8 mouse cellular contexts compared by ENCODE assay signal in the genomic region with DNA sequence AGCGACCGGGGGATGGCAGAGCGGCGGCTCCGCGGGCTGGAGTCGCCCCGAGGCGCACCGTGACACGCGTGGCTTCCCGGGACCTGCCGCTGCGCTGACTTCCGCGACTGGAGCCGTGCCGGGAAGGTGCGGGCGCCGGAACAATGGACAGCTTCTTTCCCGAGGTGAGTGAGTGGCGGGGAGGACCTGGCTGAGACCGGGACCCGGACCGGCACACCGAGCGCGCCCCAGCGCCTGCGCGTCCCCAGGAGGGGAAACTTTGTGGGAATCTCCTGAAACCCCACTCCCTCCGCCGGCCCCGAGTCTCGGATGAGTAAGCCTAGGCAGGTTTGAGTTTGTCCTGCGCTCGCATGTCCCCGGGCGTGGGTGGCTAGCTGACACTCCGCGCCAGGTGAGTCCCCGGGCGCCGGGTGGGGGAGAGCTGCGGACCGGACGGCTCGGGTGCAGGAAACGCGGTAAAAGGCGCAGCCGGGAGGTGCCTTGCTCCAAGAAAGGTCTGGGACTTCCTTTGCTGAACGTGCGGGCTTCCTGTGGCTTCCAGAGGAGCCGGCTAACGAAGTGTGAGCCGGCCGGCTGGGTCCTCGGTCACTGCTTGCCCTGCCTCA. TPM values are rescaled to one million over a fixed set of nuclear protein-coding genes. Genes with fewer than 3 reads are reported as not detected.
DNase-seq lines count a peak whose midpoint lies in the region; ATAC-seq and TF ChIP-seq lines count a peak whose summit lies in the region.

No protein-coding gene starts in this region.

- peak overlapping the region; percentile 69 for H3K9ac ChIP-seq in forebrain, embryonic 14.5 days (ENCODE audit: low read length)
- H3K9ac ChIP-seq in limb, embryonic 12.5 days (replicated peaks), result peak overlapping the region; percentile 94
- peak overlapping the region; percentile 90 for H3K9ac ChIP-seq in midbrain, embryonic 11.5 days (ENCODE audit: low read length)

- H3K27ac ChIP-seq in brown adipose tissue, adult 24 weeks (replicated peaks; ENCODE audit: low read depth, low read length), result peak overlapping the region; percentile 87
- H3K27ac ChIP-seq in forebrain, embryonic 14.5 days (ENCODE audit: low read depth, low read length), result no peak overlapping the region
- H3K27ac ChIP-seq in limb, embryonic 12.5 days, result peak overlapping the region; percentile 91
- H3K27ac ChIP-seq in midbrain, embryonic 11.5 days (ENCODE audit: low read depth, low read length), result no peak overlapping the region
- peak overlapping the region; percentile 74 for H3K27ac ChIP-seq in testis, adult 2 months (ENCODE audit: control insufficient read depth, insufficient read depth, low read depth, low read length)

- H3K4me1 ChIP-seq in brown adipose tissue, adult 24 weeks (ENCODE audit: control insufficient read depth, insufficient read depth, insufficient read length, low read length), result peaks cover under 1% of the 10 kb centered on the region; the same call in 1 of the 2 replicates
- H3K4me1 ChIP-seq in forebrain, embryonic 14.5 days (ENCODE audit: control insufficient read depth, insufficient read depth, low read length), result no peaks in the 10 kb centered on the region; the same call in 1 of the 2 replicates
- peaks cover 44% of the 10 kb centered on the region for H3K4me1 ChIP-seq in limb, embryonic 12.5 days (replicated peaks)
- H3K4me1 ChIP-seq in midbrain, embryonic 11.5 days (ENCODE audit: control insufficient read depth, insufficient read depth, low read length), result no peaks in the 10 kb centered on the region; the same call in 1 of the 2 replicates
- peaks cover 5% of the 10 kb centered on the region for H3K4me1 ChIP-seq in testis, adult 2 months (ENCODE audit: control insufficient read depth, insufficient read depth, low read length)

- TF ChIP-seq POLR2A in testis, adult 2 months (IDR thresholded peaks at IDR 0.05; ENCODE audit: control insufficient read depth, low read depth, low read length), result no peak; the same call in 1 of the 2 replicates

- DNase-seq in Muller cell, postnatal 12 days (ENCODE audit: inconsistent ontology term), result peak; percentile 70
- DNase-seq in forebrain, embryonic 14.5 days (ENCODE audit: low spot score), result no peak
- DNase-seq in heart, postnatal 4 days, result peak; percentile 62
- DNase-seq in midbrain, embryonic 11.5 days (ENCODE audit: low spot score, missing footprints), result peak; percentile 96
- no peak for DNase-seq in layer of hippocampus, adult 9-10 months (ENCODE audit: low spot score)

- no peaks in the 10 kb centered on the region for H3K9me3 ChIP-seq in forebrain, embryonic 14.5 days (replicated peaks; ENCODE audit: control insufficient read depth, low read length)
- no peaks in the 10 kb centered on the region for H3K9me3 ChIP-seq in limb, embryonic 12.5 days
- H3K9me3 ChIP-seq in midbrain, embryonic 11.5 days (ENCODE audit: control insufficient read depth, low read length), result no peaks in the 10 kb centered on the region

- ATAC-seq in forebrain, embryonic 14.5 days, result no peak; the same call in 1 of the 2 replicates
- ATAC-seq in limb, embryonic 12.5 days (ENCODE audit: insufficient number of reproducible peaks, insufficient read depth, low FRiP score, low TSS enrichment, low read depth), result peak; percentile 2; the same call in 1 of the 2 replicates
- ATAC-seq in midbrain, embryonic 11.5 days (ENCODE audit: low FRiP score), result peak; percentile 47

- peak overlapping the region; percentile 97 for H3K4me2 ChIP-seq in forebrain, embryonic 14.5 days (ENCODE audit: low read length)
- H3K4me2 ChIP-seq in limb, embryonic 12.5 days, result peak overlapping the region; percentile 67
- peak overlapping the region; percentile 98 for H3K4me2 ChIP-seq in midbrain, embryonic 11.5 days

- peak overlapping the region; percentile 80 for H3K4me3 ChIP-seq in brown adipose tissue, adult 24 weeks (ENCODE audit: insufficient read depth, low read depth, low read length)
- peak overlapping the region; percentile 63 for H3K4me3 ChIP-seq in forebrain, embryonic 14.5 days (ENCODE audit: low read depth, low read length)
- peak overlapping the region; percentile 88 for H3K4me3 ChIP-seq in limb, embryonic 12.5 days (replicated peaks)
- peak overlapping the region; percentile 81 for H3K4me3 ChIP-seq in midbrain, embryonic 11.5 days (ENCODE audit: low read depth, low read length)
- peak overlapping the region; percentile 76 for H3K4me3 ChIP-seq in testis, adult 2 months (ENCODE audit: control insufficient read depth, low read depth, low read length)

- WGBS in forebrain, embryonic 14.5 days, result under 1% methylated on average over 44 of the region's 61 CpGs
- WGBS in limb, embryonic 12.5 days, result 1% methylated on average over 61 of the region's 61 CpGs
- 0% methylated on average over 58 of the region's 61 CpGs for WGBS in midbrain, embryonic 11.5 days

- H3K36me3 ChIP-seq in forebrain, embryonic 14.5 days (ENCODE audit: control insufficient read depth, insufficient read depth, low read length), result no peaks in the 10 kb centered on the region
- H3K36me3 ChIP-seq in limb, embryonic 12.5 days, result peaks cover 4% of the 10 kb centered on the region; the same call in 1 of the 2 replicates
- H3K36me3 ChIP-seq in midbrain, embryonic 11.5 days (ENCODE audit: control insufficient read depth, insufficient read depth, low read length), result no peaks in the 10 kb centered on the region
- no peaks in the 10 kb centered on the region for H3K36me3 ChIP-seq in testis, adult 2 months (ENCODE audit: control insufficient read depth, insufficient read depth, low read length)

- H3K27me3 ChIP-seq in forebrain, embryonic 14.5 days (replicated peaks; ENCODE audit: control insufficient read depth, insufficient read depth, low read length), result peaks cover 25% of the 10 kb centered on the region
- H3K27me3 ChIP-seq in limb, embryonic 12.5 days, result no peaks in the 10 kb centered on the region
- peaks cover 5% of the 10 kb centered on the region; the same call in 1 of the 2 replicates for H3K27me3 ChIP-seq in midbrain, embryonic 11.5 days (ENCODE audit: control insufficient read depth, insufficient read depth, low read length)
- no peaks in the 10 kb centered on the region for H3K27me3 ChIP-seq in testis, adult 2 months (ENCODE audit: control insufficient read depth, insufficient read depth, low read length)

- TF ChIP-seq CTCF in testis, adult 2 months (IDR thresholded peaks at IDR 0.05; ENCODE audit: control insufficient read depth, insufficient read depth, insufficient replicate concordance, low read depth, low read length), result no peak

RNA-seq across cellular contexts. Expression of a gene that starts 0.6 kb away (rescaled TPM):
- polyA plus RNA-seq in brown adipose tissue, adult 24 weeks (2012; ENCODE audit: insufficient read depth, insufficient read length, missing spikeins), result 25.2 and 34.0 TPM in 2 replicates
- polyA plus RNA-seq in forebrain, embryonic 14.5 days (2014; fragmentation: Nextera tagmentation; extraction: Ambion mirVana), result 36.2 and 41.6 TPM in 2 replicates
- total RNA-seq in heart, postnatal 4 days (2021), result 10 to 100 TPM; 36.9 to 43.8 TPM
- 42.1 and 42.5 TPM in 2 replicates for polyA plus RNA-seq in limb, embryonic 12.5 days (2016; fragmentation: Nextera tagmentation; extraction: Ambion mirVana)
- 72.8 and 75.4 TPM in 2 replicates for polyA plus RNA-seq in midbrain, embryonic 11.5 days (2014; fragmentation: Nextera tagmentation; extraction: Ambion mirVana)
- polyA plus RNA-seq in testis, adult 2 months (2012; rRNA removed), result 15.1 and 17.5 TPM in 2 replicates

Comparison
In these comparisons a context has a peak if more than half of its experiments do, and no peak if none do; other contexts are left out.
1. DNase-seq: peak in Muller cell, postnatal 12 days (single experiment), heart, postnatal 4 days (single experiment) and midbrain, embryonic 11.5 days (single experiment); none in forebrain, embryonic 14.5 days (single experiment) and layer of hippocampus, adult 9-10 months (single experiment).
2. H3K27ac ChIP-seq: peak in brown adipose tissue, adult 24 weeks (single experiment), limb, embryonic 12.5 days (single experiment) and testis, adult 2 months (single experiment); none in forebrain, embryonic 14.5 days (single experiment) and midbrain, embryonic 11.5 days (single experiment).
3. Peak in every context shown above with its lines, with median percentiles within 50 percentile points of each other: H3K4me3 ChIP-seq, H3K4me2 ChIP-seq and H3K9ac ChIP-seq.